Mouse (Mus musculus): ENCODE results near the gene Hook2. TPM values are rescaled to one million over a fixed set of nuclear protein-coding genes. Genes with fewer than 3 reads are reported as not detected.
A peak's percentile ranks its signal among the peaks of the same experiment; 100 is the strongest.

The Hook2 gene
- polyA plus RNA-seq, 1 experiment from 2014 or later = 18.3 TPM

DNA sequence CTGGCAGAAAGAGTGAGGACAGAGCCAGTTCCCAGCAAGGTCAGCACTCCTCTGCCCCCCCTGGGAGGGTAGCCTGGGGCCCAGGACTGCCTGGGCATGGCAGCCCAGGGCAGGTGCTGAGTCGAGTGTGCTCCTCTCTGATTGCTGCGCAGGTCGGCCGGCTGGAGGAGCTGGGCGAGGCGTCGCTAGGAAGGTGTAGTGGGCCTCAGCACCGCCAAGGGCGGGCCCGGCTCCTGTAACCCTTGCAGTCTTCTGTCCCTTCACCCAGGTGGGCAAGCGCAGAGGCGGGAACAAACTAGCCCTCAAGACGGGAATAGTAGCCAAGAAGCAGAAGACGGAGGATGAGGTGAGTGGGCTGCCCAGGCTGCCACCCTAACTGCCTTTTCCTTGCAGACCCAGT lies 38.9 kb downstream of the Hook2 start:
- WGBS = 90% methylated on average over 14 of the region's 14 CpGs
- Histone ChIP-seq H3K9me3 (no peaks in the 10 kb centered on the region), H3K27ac (no peak overlapping the region), H3K4me1 (peaks cover 39% of the 10 kb centered on the region), H3K36me3 (replicated peaks) (peaks cover 59% of the 10 kb centered on the region), H3K27me3 (ENCODE audit: poor library complexity, severe bottlenecking) (no peaks in the 10 kb centered on the region), H3K4me3 (peak overlapping the region; percentile 100)
- DNase-seq (ENCODE audit: extremely low spot score, low spot score) = no peak

DNA sequence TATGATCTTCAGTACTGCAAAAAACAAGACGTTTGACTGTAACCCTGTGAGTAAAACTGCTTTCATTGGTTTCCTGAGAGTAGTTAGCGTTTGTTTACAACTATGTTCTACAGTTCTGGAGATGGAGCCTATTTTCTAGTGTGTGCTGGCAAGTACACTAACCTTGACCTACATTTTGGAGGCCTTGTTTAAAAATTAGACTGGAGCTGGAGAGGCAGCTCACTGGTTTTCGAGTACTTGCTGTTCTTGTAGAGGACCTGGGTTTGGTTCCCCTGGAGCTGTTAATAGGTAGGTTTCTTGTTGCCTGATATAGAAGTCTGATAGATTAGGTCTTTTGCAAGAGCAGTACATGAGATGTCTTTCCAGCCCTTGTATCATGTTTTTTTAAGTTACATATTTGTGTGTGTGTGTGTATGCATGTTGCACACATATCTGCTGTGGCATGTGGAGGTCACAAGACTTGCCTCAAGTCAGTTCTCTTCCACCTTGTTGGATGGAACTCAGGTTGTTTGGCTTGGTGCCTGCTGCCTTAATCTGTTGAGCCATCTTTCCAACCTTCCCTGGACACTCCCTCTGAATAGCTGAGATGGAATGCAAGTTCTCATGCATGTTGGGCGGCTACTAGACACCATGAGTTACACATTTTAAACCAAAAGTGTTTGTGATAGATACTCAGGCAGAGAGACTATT lies 42.4 kb downstream of the Hook2 start:
- no peak for DNase-seq (ENCODE audit: extremely low spot score, low spot score)
- H3K9me3 ChIP-seq = no peaks in the 10 kb centered on the region
- peaks cover 60% of the 10 kb centered on the region for H3K36me3 ChIP-seq (replicated peaks)
- WGBS = 89% methylated on average over 4 of the region's 4 CpGs
- no peak overlapping the region for H3K4me3 ChIP-seq
- H3K27me3 ChIP-seq (ENCODE audit: poor library complexity, severe bottlenecking) = no peaks in the 10 kb centered on the region
- H3K4me1 ChIP-seq = peaks cover 38% of the 10 kb centered on the region
- no peak overlapping the region for H3K27ac ChIP-seq

- H3K4me1 ChIP-seq = peaks cover 38% of the 10 kb centered on the region
- H3K4me3 ChIP-seq = peak overlapping the region; percentile 87; the same call in 1 of the 2 replicates
- WGBS = 69% methylated on average over 1 of the region's 1 CpGs
- peaks cover 54% of the 10 kb centered on the region for H3K36me3 ChIP-seq (replicated peaks)
- no peak overlapping the region for H3K27ac ChIP-seq
- no peak for DNase-seq (ENCODE audit: extremely low spot score, low spot score)
- H3K9me3 ChIP-seq = no peaks in the 10 kb centered on the region
- H3K27me3 ChIP-seq (ENCODE audit: poor library complexity, severe bottlenecking) = no peaks in the 10 kb centered on the region
Measured at GRCm38 (mm10) chr8:85033867-85034266, 43.5 kb downstream of the Hook2 start.

DNA sequence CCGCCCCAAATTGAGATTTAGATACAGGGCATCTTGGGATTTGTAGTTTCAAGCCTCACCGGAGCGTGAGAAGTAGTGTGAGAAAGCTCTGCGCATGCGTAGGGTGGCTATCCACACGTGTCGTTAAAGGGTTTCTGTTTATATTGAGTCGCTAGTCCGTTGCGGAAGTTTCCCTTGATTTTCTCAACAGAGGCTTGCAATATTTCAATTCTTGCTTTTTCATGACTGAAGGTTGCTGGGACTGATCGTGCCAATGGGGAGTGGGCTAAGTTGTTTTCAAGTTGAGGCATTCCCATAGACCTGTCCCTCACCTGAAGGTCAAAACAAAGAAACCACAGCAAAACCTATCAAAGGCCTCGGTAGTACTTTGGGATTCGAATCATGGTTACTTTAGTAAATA lies 44.4 kb downstream of the Hook2 start:
- peak; percentile 75 for DNase-seq (ENCODE audit: extremely low spot score, low spot score)
- peaks cover 40% of the 10 kb centered on the region for H3K4me1 ChIP-seq
- peak overlapping the region; percentile 87 for H3K4me3 ChIP-seq
- H3K27me3 ChIP-seq (ENCODE audit: poor library complexity, severe bottlenecking) = no peaks in the 10 kb centered on the region
- no peaks in the 10 kb centered on the region for H3K9me3 ChIP-seq
- peak overlapping the region; percentile 99 for H3K27ac ChIP-seq
- H3K36me3 ChIP-seq (replicated peaks) = peaks cover 54% of the 10 kb centered on the region
- WGBS = 4% methylated on average over 13 of the region's 13 CpGs

GRCm38 (mm10) chr8:85035165-85035727 lies 44.8 kb downstream of the Hook2 start:
- 9% methylated on average over 12 of the region's 12 CpGs for WGBS
- no peaks in the 10 kb centered on the region for H3K9me3 ChIP-seq
- H3K27ac ChIP-seq = peak overlapping the region; percentile 99
- H3K36me3 ChIP-seq (replicated peaks) = peaks cover 54% of the 10 kb centered on the region
- DNase-seq (ENCODE audit: extremely low spot score, low spot score) = peak; percentile 28
- H3K4me3 ChIP-seq = peak overlapping the region; percentile 87
- H3K4me1 ChIP-seq = peaks cover 43% of the 10 kb centered on the region
- no peaks in the 10 kb centered on the region for H3K27me3 ChIP-seq (ENCODE audit: poor library complexity, severe bottlenecking)

GRCm38 (mm10) chr8:85035728-85036310 lies 45.4 kb downstream of the Hook2 start:
- Histone ChIP-seq H3K4me1 (peaks cover 43% of the 10 kb centered on the region), H3K27me3 (ENCODE audit: poor library complexity, severe bottlenecking) (no peaks in the 10 kb centered on the region), H3K27ac (peak overlapping the region; percentile 99), H3K9me3 (no peaks in the 10 kb centered on the region), H3K4me3 (peak overlapping the region; percentile 87), H3K36me3 (replicated peaks) (peaks cover 54% of the 10 kb centered on the region)
- DNase-seq (ENCODE audit: extremely low spot score, low spot score) = no peak
- 1% methylated on average over 15 of the region's 15 CpGs for WGBS

GRCm38 (mm10) chr8:85036381-85036717 lies 45.9 kb downstream of the Hook2 start:
- H3K36me3 ChIP-seq (replicated peaks) = peaks cover 55% of the 10 kb centered on the region
- 0% methylated on average over 9 of the region's 9 CpGs for WGBS

DNA sequence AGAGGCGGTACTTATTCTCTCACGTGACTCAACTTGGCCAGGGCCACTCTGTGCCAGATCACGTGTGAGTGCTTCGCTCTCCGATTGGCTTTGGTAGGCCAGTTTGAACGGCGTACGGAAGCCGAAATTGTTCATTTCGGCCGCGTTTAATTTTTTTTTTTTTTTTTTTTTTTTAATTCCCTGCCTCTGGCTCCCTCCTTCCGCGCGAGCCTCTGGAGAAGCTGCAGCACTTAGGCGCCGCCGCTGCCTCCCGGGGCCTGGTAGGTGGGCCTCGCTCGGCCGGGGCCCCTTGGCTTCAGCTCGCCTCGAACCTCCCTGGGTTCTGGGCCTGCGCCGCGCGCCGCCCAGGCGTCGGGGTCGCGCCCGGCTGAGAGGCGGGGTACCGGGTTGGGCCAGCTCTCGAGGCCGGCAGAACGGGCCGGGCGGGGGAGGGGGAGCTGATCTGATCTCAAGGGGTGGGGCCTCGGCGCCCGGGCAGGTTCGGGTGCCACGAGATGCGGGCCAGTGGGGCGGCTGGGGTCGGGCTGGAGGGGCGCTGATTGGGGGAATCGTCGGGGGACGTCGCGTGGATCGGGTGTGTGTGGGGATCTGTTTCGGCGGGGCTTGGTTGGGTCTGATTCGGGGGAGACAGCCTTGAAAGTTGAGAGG lies 46.4 kb downstream of the Hook2 start, which contains the start of gene Tnpo2:
TSS of gene Tnpo2 (plus strand) at position 198 of the 648 bp plus-strand sequence.
- peak within 1 kb of the TSS; percentile 87 for H3K4me3 ChIP-seq
- peak; percentile 88 for DNase-seq (ENCODE audit: extremely low spot score, low spot score)
- H3K4me1 ChIP-seq = peaks cover 43% of the 10 kb centered on the region
- H3K9me3 ChIP-seq = no peaks in the 10 kb centered on the region
- peak within 1 kb of the TSS; percentile 99 for H3K27ac ChIP-seq
- peaks cover 55% of the 10 kb centered on the region for H3K36me3 ChIP-seq (replicated peaks)
- under 1% methylated on average over 59 of the region's 59 CpGs for WGBS
- no peaks in the 10 kb centered on the region for H3K27me3 ChIP-seq (ENCODE audit: poor library complexity, severe bottlenecking)

More at GRCm38 (mm10) chr8:85036381-85036717, 45.9 kb downstream of the Hook2 start:
- Histone ChIP-seq H3K4me1 (peaks cover 43% of the 10 kb centered on the region), H3K4me3 (peak overlapping the region; percentile 87), H3K9me3 (no peaks in the 10 kb centered on the region), H3K27me3 (ENCODE audit: poor library complexity, severe bottlenecking) (no peaks in the 10 kb centered on the region), H3K27ac (peak overlapping the region; percentile 99)
- no peak for DNase-seq (ENCODE audit: extremely low spot score, low spot score)

GRCm38 (mm10) chr8:85037366-85037680 lies 46.9 kb downstream of the Hook2 start:
- H3K9me3 ChIP-seq = no peaks in the 10 kb centered on the region
- WGBS = under 1% methylated on average over 14 of the region's 14 CpGs
- H3K27ac ChIP-seq = peak overlapping the region; percentile 99
- H3K36me3 ChIP-seq (replicated peaks) = peaks cover 55% of the 10 kb centered on the region
- DNase-seq (ENCODE audit: extremely low spot score, low spot score) = no peak
- peak overlapping the region; percentile 87 for H3K4me3 ChIP-seq
- H3K4me1 ChIP-seq = peaks cover 43% of the 10 kb centered on the region
- no peaks in the 10 kb centered on the region for H3K27me3 ChIP-seq (ENCODE audit: poor library complexity, severe bottlenecking)

DNA sequence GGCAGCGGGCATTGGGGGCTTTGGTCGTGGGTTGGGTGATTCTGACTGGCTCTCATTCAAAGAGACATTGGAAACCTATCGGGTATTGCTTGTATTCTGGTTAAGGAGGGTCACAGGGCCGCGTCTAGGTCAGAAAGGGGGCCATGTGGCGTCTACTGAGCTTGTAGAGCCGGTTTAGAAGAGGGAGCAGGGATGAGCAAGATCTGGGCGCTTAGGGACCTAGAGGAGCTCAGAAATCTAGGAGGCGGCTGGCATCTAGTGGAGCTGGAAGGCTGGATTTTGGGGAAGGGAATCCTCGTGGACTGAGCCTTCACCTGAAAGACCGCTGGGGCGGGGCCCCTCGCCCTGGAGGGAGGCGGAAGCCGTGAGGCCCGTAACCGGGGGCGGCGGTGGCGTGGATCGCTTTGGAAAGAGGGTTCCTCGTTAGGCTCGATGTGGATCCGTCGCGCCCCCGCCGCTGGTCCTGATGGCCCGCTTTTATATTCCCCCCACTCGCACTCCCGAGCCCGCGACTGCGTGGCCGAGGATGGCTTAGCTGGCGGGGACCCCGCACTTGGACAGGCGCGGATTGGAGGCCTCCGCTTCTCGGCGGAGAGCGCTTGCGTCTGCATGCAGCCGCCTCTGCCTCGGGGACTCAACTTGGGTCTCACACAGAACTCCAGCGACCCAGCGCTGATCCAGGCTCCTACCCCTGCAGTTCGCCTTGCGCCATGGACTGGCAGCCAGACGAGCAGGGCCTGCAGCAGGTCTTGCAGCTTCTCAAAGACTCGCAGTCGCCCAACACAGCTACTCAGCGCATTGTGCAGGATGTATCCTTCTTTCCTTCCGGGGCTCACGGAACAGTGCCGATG lies 47.5 kb downstream of the Hook2 start:
- under 1% methylated on average over 57 of the region's 57 CpGs for WGBS
- Histone ChIP-seq H3K4me1 (peaks cover 43% of the 10 kb centered on the region), H3K27ac (peak overlapping the region; percentile 99), H3K36me3 (replicated peaks) (peaks cover 55% of the 10 kb centered on the region), H3K4me3 (peak overlapping the region; percentile 87), H3K9me3 (no peaks in the 10 kb centered on the region), H3K27me3 (ENCODE audit: poor library complexity, severe bottlenecking) (no peaks in the 10 kb centered on the region)
- DNase-seq (ENCODE audit: extremely low spot score, low spot score) = peak; percentile 53

DNA sequence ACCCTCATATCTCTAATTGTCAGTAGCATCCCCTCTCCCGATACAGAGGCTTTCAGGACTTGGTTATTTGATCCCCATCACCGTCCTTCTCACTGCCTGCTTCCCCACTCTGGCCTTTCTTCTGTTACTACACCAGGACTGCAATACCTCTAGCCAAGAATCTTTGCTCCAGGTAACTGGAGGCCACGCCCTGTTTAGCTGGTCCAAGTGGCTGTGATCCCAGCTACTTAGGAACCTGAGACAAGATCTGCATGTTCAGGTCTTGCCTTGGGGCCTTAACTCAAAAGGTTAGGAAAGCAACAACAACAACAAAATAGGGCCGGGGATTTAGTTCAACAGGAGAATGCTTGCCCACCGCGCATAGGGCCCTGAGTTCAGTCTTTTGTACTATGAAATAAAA lies 53.2 kb downstream of the Hook2 start:
- Histone ChIP-seq H3K4me1 (peaks cover 14% of the 10 kb centered on the region), H3K4me3 (no peak overlapping the region), H3K27me3 (ENCODE audit: poor library complexity, severe bottlenecking) (no peaks in the 10 kb centered on the region), H3K9me3 (no peaks in the 10 kb centered on the region), H3K27ac (no peak overlapping the region), H3K36me3 (replicated peaks) (peaks cover 97% of the 10 kb centered on the region)
- no peak for DNase-seq (ENCODE audit: extremely low spot score, low spot score)
- 93% methylated on average over 6 of the region's 6 CpGs for WGBS

Measured in forebrain, embryonic 10.5 days (tissue).